Mouse (Mus musculus): ENCODE results near the gene Gm21977. TPM values are rescaled to one million over a fixed set of nuclear protein-coding genes. Genes with fewer than 3 reads are reported as not detected.

Gm21977 gene
- polyA plus RNA-seq (2015; fragmentation: Nextera tagmentation; extraction: Ambion mirVana), result not detected in 2 replicates

GRCm38 (mm10) chr14:42853377-42853776 is at the start of gene Gm21977:
Gene Gm21977, minus strand, starts transcription at chr14:42853477.

Other genes starting within 250 kb of the Gm21977 start
- gene Gm3633, start 211.6 kb downstream of the Gm21977 start, polyA plus RNA-seq (2015; fragmentation: Nextera tagmentation; extraction: Ambion mirVana), result not detected in 2 replicates
- gene Gm10378, start 197.5 kb downstream of the Gm21977 start, polyA plus RNA-seq (2015; fragmentation: Nextera tagmentation; extraction: Ambion mirVana), result not detected in 2 replicates
- gene Gm3015, start 84.7 kb downstream of the Gm21977 start, polyA plus RNA-seq (2015; fragmentation: Nextera tagmentation; extraction: Ambion mirVana), result not detected in 2 replicates
- gene Gm10377, start 55.5 kb downstream of the Gm21977 start, polyA plus RNA-seq (2015; fragmentation: Nextera tagmentation; extraction: Ambion mirVana), result not detected in 2 replicates
- not detected in 2 replicates for gene Gm8082, start 140.1 kb upstream of the Gm21977 start, polyA plus RNA-seq (2015; fragmentation: Nextera tagmentation; extraction: Ambion mirVana)
- not detected in 2 replicates for gene Gm10376, start 162.2 kb upstream of the Gm21977 start, polyA plus RNA-seq (2015; fragmentation: Nextera tagmentation; extraction: Ambion mirVana)
- not detected in 2 replicates for gene Gm8094, start 223.2 kb upstream of the Gm21977 start, polyA plus RNA-seq (2015; fragmentation: Nextera tagmentation; extraction: Ambion mirVana)
- not detected in 2 replicates for gene Gm8104, start 247.1 kb upstream of the Gm21977 start, polyA plus RNA-seq (2015; fragmentation: Nextera tagmentation; extraction: Ambion mirVana)

Data from spleen, postnatal 0 days (tissue).